Mouse (Mus musculus) testis, adult 2 months (tissue): ENCODE results near the gene Eva1c.

Experiments used
- CTCF ChIP-seq: fragments of 200-500 bp; IDR thresholded peaks from 2 replicates; pipeline ENCODE4 v1.5.1; 2012; ENCODE audit warnings: low read depth, mild to moderate bottlenecking, inconsistent platforms, low read length, moderate library complexity; ENCODE audit not compliant: control insufficient read depth, insufficient read depth, insufficient replicate concordance
- POLR2A ChIP-seq: fragments of 200-500 bp; IDR thresholded peaks from 2 replicates; pipeline ENCODE4 v1.6.1; 2012; ENCODE audit warnings: low read depth, mild to moderate bottlenecking, inconsistent platforms, low read length, moderate library complexity; ENCODE audit not compliant: control insufficient read depth

- TF ChIP-seq CTCF (no peak), POLR2A (no peak)
Observed at GRCm38 (mm10) chr16:90868129-90868528, 41.6 kb downstream of the Eva1c start.
